ENCODE assay signal across 8 mouse cellular contexts in genomic region chrX:51767457-51767856, GRCm38 (mm10). TPM values are rescaled to one million over a fixed set of nuclear protein-coding genes. Genes with fewer than 3 reads are reported as not detected.
DNase-seq lines count a peak whose midpoint lies in the region; ATAC-seq lines count a peak whose summit lies in the region.
"Had no signal": no experiment of that assay in that cellular context is flagged by ENCODE, and none has a peak within 500 bp of the region (broad histone marks: within the 10 kb centered on the region; RNA-seq: fewer than 3 reads in every experiment).

No protein-coding gene starts in this region.

- no peak overlapping the region for H3K4me3 ChIP-seq in kidney, embryonic 15.5 days (replicated peaks)

- peak; percentile 20 for DNase-seq in kidney, adult 9 months
- peak; percentile 3 for DNase-seq in A20 (ENCODE audit: low read depth, low spot score)
- peak; percentile 2 for DNase-seq in ES-CJ7 (ENCODE audit: low read depth, low spot score)
- peak; percentile 9 for DNase-seq in forelimb bud, embryonic 11.5 days (ENCODE audit: low read depth, low spot score)
- no peak for DNase-seq in cerebellum, adult 9-11 months

- WGBS in kidney, embryonic 15.5 days: 6% methylated on average over 1 of the region's 1 CpGs

- no peak overlapping the region for H3K9ac ChIP-seq in kidney, embryonic 15.5 days

- H3K36me3 ChIP-seq in kidney, embryonic 15.5 days: no peaks in the 10 kb centered on the region

- no peak for ATAC-seq in kidney, embryonic 15.5 days (replicated peaks; ENCODE audit: low FRiP score)
- no peak for ATAC-seq in inflammation-experienced regulatory T-cells, adult 6 months

- no peak overlapping the region for H3K27ac ChIP-seq in kidney, embryonic 15.5 days

- H3K9me3 ChIP-seq in kidney, embryonic 15.5 days (replicated peaks): no peaks in the 10 kb centered on the region

- H3K4me2 ChIP-seq in kidney, embryonic 15.5 days: no peak overlapping the region

- no peaks in the 10 kb centered on the region for H3K4me1 ChIP-seq in kidney, embryonic 15.5 days

- peaks cover 6% of the 10 kb centered on the region for H3K27me3 ChIP-seq in kidney, embryonic 15.5 days

RNA-seq across cellular contexts. Expression of gene Usp26, which starts 33.6 kb away (rescaled TPM):
- polyA plus RNA-seq in kidney, embryonic 15.5 days (2015; fragmentation: Nextera tagmentation; extraction: Ambion mirVana): not detected in 2 replicates
- polyA plus RNA-seq in inflammation-experienced regulatory T-cells, adult 6 months (2017; shearing (Covaris generic)): not detected
- polyA plus RNA-seq: heart, embryonic 16.5 days had no signal
